Mouse (Mus musculus): ENCODE results near the gene Rab6a. TPM values are rescaled to one million over a fixed set of nuclear protein-coding genes. Genes with fewer than 3 reads are reported as not detected.

The Rab6a gene
- polyA plus RNA-seq, 1 experiment from 2014 or later: 162 TPM

DNA sequence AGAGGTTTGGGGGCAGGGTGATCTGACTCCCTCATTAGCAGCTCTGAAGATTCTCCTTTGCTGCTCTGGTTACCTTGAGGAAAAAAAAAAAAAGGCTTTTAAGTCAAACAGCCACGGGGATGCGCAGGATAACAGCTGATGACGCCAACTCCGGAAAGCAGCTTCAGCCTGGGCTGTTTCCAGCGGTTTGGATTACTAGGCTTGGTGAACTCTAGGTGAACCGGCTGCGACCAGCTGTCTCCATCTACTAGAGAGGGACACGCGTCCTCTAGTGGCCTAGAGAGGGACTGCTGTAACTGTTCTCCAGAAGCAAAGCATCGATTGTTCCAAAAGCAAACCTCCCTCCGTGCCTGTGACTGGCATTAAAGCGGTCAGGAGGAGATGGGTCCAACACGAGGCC, 56.0 kb downstream of the Rab6a start:
- Histone ChIP-seq H3K9ac (replicated peaks) (no peak overlapping the region), H3K27ac (replicated peaks) (no peak overlapping the region), H3K4me2 (replicated peaks) (peak overlapping the region; percentile 31; the same call in 1 of the 2 replicates)

DNA sequence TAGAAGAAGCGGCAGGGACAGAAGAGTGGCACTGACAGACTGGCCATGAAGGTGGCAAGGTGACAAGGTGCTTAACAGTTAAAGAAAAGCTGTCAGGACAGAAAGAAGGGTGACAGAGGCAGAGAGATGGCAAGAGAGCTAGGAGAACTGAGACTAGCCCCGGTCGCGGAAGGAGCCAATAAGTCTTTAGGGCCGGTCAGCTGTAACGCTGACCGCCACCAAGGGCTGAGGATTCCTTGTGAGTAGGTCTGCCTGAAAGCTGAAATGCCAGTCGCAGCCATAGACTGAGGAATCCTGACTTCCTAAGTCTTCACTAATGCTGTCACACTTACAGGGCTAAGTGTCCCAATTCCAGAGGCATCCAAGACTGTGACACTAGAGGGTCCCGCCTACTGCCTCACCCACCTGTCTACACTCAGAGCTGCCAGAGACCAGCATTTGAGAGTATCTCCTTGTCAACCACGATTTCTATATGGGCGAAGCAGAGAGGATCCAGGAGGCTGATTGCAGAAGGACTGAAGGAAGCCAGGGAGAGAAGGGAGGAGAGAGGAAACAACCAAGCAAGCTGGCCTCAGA, 56.6 kb downstream of the Rab6a start:
- 53% methylated on average over 11 of the region's 11 CpGs for WGBS
- Histone ChIP-seq H3K4me2 (replicated peaks) (peak overlapping the region; percentile 31; the same call in 1 of the 2 replicates), H3K4me3 (no peak overlapping the region), H3K27ac (replicated peaks) (no peak overlapping the region), H3K4me1 (peaks cover 13% of the 10 kb centered on the region), H3K9me3 (no peaks in the 10 kb centered on the region), H3K27me3 (peaks cover 6% of the 10 kb centered on the region; the same call in 1 of the 2 replicates), H3K9ac (replicated peaks) (no peak overlapping the region), H3K36me3 (no peaks in the 10 kb centered on the region)
- ATAC-seq (ENCODE audit: low FRiP score, low read depth): no peak

More for the DNA sequence above, 56.0 kb downstream of the Rab6a start:
- Histone ChIP-seq H3K4me3 (no peak overlapping the region), H3K27me3 (peaks cover 6% of the 10 kb centered on the region; the same call in 1 of the 2 replicates), H3K4me1 (peaks cover 16% of the 10 kb centered on the region), H3K9me3 (no peaks in the 10 kb centered on the region), H3K36me3 (no peaks in the 10 kb centered on the region)
- WGBS: 3% methylated on average over 13 of the region's 13 CpGs
- peak; percentile 79 for ATAC-seq (ENCODE audit: low FRiP score, low read depth)

DNA sequence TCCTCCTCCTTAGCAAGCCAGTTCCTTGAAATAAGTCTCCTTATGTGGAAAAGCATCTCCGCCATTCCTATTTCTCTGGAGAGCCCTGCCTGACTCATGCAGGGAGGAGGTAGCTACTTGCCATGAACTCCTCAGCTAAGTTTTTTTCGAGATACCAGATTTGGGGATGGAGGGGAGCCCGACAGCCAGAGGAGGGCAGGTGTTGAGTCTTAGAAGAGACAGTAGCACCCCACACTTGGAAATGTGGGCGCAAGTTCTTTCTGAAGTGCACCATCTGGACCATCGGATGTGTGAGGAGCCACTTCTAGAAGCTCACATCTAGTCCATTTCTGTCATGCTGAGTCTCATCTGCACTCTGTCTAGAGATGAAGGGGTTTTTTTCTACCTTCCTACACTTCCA, 63.4 kb downstream of the Rab6a start:
- WGBS: 84% methylated on average over 5 of the region's 5 CpGs
- ATAC-seq (ENCODE audit: low FRiP score, low read depth): no peak
- no peak overlapping the region for H3K27ac ChIP-seq (replicated peaks)
- no peak overlapping the region for H3K9ac ChIP-seq (replicated peaks)
- no peak overlapping the region for H3K4me3 ChIP-seq
- no peaks in the 10 kb centered on the region for H3K36me3 ChIP-seq
- no peak overlapping the region for H3K4me2 ChIP-seq (replicated peaks)
- no peaks in the 10 kb centered on the region for H3K9me3 ChIP-seq
- no peaks in the 10 kb centered on the region for H3K27me3 ChIP-seq
- H3K4me1 ChIP-seq: no peaks in the 10 kb centered on the region; the same call in 1 of the 2 replicates

DNA sequence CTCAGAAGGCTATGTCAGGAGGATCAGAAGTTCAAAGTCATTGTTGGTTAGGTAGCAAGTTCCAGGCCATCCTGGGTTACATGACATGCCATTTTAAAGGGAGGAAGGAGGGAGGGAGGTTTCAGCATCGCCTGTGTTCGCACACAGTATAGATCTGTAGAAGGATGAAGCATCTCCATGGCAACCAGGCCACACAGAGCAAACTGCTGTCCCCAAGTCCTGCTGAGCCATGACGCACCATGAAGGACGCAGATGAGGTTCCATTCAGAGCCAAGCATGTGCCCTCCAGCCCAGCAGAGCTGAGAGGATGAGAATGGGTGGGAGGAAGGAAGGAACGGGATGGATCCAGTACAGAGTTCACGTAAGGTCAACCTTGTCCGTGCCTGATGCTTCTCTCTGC, 66.2 kb downstream of the Rab6a start:
- Histone ChIP-seq H3K4me3 (no peak overlapping the region), H3K4me2 (replicated peaks) (no peak overlapping the region), H3K9me3 (no peaks in the 10 kb centered on the region), H3K27ac (replicated peaks) (no peak overlapping the region), H3K4me1 (no peaks in the 10 kb centered on the region; the same call in 1 of the 2 replicates), H3K9ac (replicated peaks) (no peak overlapping the region), H3K27me3 (no peaks in the 10 kb centered on the region), H3K36me3 (no peaks in the 10 kb centered on the region)
- 48% methylated on average over 7 of the region's 7 CpGs for WGBS
- ATAC-seq (ENCODE audit: low FRiP score, low read depth): no peak

DNA sequence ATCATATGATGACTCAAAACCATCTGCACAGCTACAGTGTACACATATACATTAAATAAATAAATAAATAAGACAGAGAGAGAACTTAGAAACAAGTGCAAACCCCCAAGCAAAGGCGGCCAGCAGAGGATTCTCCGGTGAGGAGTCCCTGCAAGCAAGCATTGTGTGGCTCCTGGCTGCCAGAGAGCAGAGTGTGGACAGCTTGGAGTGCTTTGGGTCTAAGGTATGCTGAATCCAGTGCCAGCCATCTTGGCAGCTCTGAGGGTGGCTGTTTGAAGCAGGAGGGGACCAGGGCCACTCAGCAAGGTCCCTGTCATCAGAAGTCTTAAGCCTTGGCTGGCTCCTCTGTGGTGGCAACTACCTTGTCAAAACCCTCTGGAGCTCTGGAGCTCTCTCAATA, 67.7 kb downstream of the Rab6a start:
- H3K27me3 ChIP-seq: no peaks in the 10 kb centered on the region; the same call in 1 of the 2 replicates
- H3K9ac ChIP-seq (replicated peaks): no peak overlapping the region
- H3K36me3 ChIP-seq: no peaks in the 10 kb centered on the region
- no peaks in the 10 kb centered on the region for H3K9me3 ChIP-seq
- H3K4me3 ChIP-seq: no peak overlapping the region
- no peak overlapping the region for H3K27ac ChIP-seq (replicated peaks)
- no peak for ATAC-seq (ENCODE audit: low FRiP score, low read depth)
- H3K4me1 ChIP-seq: no peaks in the 10 kb centered on the region; the same call in 1 of the 2 replicates
- no peak overlapping the region for H3K4me2 ChIP-seq (replicated peaks)
- WGBS: 92% methylated on average over 2 of the region's 2 CpGs

DNA sequence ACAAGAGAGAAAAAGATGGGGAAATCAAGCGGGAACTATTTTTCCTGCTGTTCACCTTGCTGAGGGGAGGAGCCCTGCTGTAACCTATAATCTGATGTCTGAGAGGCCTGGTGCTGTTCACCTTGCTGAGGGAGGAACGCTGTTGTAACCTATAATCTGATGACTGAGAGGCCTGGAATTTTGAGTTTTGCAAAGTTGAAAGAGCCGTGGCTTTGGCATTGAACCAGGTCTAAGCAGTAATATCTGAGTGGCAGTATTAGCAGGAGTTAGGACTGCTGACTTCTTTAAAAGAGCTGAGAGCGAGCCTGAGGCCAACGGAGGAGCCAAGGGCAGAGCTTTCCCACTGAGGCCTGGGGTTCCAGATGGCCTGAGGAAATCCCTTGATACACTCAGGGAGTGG, 70.8 kb downstream of the Rab6a start:
- H3K4me3 ChIP-seq: no peak overlapping the region
- H3K4me1 ChIP-seq: peaks cover under 1% of the 10 kb centered on the region
- no peak overlapping the region for H3K4me2 ChIP-seq (replicated peaks)
- no peaks in the 10 kb centered on the region; the same call in 1 of the 2 replicates for H3K27me3 ChIP-seq
- H3K9ac ChIP-seq (replicated peaks): no peak overlapping the region
- no peak for ATAC-seq (ENCODE audit: low FRiP score, low read depth)
- H3K9me3 ChIP-seq: no peaks in the 10 kb centered on the region
- H3K36me3 ChIP-seq: no peaks in the 10 kb centered on the region
- no peak overlapping the region for H3K27ac ChIP-seq (replicated peaks)
- 80% methylated on average over 5 of the region's 5 CpGs for WGBS

DNA sequence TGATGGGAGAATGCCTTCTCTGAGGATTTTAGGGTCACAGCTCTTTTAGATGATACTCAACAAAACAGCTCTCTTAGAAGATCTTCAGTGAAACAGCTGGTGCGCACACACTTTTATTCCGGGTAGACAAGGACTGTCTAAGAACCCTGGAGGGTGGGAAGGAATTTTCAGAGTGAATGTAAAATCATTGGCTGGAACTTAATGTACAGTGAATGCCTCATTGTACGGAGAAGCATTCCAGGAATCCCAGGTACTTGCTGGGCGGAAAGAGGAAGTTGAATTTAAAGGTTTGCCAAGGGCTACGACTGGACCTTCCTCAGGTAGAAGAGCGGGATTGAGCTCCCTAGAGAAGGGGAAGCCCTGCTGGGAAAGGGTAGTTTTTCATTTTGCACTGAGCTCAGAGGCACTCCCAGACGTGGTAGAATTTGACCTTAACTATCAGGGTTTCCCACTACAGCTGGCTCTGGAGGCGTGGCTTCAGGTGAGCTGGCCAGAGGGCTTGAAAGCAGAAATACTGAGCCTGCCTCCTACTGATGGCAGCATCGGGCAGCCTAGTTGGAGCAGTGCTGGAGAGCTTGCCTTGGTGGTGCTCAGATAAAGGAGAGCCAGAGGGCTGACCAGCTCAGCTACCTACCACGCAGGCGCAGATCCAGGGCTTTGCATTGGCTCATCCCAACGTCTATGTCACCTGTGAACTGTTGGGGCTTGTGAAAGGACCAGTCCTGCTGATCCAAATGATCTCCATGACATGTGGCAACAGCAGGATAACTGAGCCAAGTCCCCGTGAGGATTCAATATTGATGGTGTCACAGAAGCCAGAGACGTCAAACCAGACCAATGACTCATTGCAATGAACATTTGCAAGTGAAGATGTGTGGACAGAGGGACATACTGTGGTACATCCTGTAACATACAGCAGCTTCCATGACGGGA, 72.0 kb downstream of the Rab6a start:
- no peaks in the 10 kb centered on the region for H3K9me3 ChIP-seq
- no peak overlapping the region for H3K4me2 ChIP-seq (replicated peaks)
- H3K27me3 ChIP-seq: no peaks in the 10 kb centered on the region; the same call in 1 of the 2 replicates
- H3K4me3 ChIP-seq: no peak overlapping the region
- ATAC-seq (ENCODE audit: low FRiP score, low read depth): no peak
- WGBS: 69% methylated on average over 15 of the region's 15 CpGs
- peaks cover 3% of the 10 kb centered on the region; the same call in 1 of the 2 replicates for H3K4me1 ChIP-seq
- H3K9ac ChIP-seq (replicated peaks): no peak overlapping the region
- no peaks in the 10 kb centered on the region for H3K36me3 ChIP-seq
- no peak overlapping the region for H3K27ac ChIP-seq (replicated peaks)

DNA sequence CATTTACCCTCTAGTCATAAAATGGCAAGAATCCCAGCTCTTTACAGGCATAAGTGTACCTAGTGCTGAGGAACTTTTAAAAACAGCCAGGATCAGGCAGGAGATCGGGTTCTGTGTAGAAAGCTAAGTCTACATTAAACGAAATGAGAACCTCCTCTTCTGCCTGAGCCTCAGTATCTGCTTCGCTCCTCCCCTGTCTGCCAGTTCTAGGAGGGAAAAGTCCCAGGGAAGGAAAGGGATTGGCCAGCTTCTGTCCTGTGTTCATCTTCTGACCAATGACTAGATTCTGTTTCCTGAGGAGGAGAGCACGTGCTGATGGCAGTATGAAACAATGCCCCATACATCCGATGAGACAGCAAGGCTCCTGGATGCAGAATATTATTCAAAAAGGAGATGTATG, 73.9 kb downstream of the Rab6a start:
- Histone ChIP-seq H3K27me3 (no peaks in the 10 kb centered on the region; the same call in 1 of the 2 replicates), H3K27ac (replicated peaks) (no peak overlapping the region), H3K4me3 (no peak overlapping the region), H3K9ac (replicated peaks) (no peak overlapping the region), H3K36me3 (no peaks in the 10 kb centered on the region), H3K4me2 (replicated peaks) (no peak overlapping the region), H3K4me1 (peaks cover 3% of the 10 kb centered on the region; the same call in 1 of the 2 replicates), H3K9me3 (no peaks in the 10 kb centered on the region)
- WGBS: 58% methylated on average over 5 of the region's 5 CpGs
- ATAC-seq (ENCODE audit: low FRiP score, low read depth): no peak

DNA sequence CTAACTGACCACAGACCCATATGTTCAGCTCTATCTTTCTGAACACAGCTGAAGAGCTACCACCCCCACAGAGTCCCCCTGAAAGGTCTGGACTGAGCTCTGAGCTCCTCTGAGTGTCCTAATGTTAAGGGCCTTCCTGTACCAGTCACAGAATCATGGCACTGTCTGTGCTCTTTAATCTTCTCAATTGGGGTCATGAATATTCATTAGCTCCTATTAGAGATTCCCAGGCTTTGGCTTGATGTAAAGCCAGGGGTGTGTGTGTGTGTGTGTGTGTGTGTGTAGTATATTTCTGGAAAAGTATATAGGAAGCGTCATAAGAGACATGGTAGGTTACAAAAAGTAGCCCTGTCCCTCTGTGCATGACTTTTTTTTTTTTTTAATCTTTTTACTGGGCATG, 76.0 kb downstream of the Rab6a start:
- H3K27me3 ChIP-seq: no peaks in the 10 kb centered on the region; the same call in 1 of the 2 replicates
- peaks cover 3% of the 10 kb centered on the region; the same call in 1 of the 2 replicates for H3K4me1 ChIP-seq
- WGBS: 93% methylated on average over 1 of the region's 1 CpGs

DNA sequence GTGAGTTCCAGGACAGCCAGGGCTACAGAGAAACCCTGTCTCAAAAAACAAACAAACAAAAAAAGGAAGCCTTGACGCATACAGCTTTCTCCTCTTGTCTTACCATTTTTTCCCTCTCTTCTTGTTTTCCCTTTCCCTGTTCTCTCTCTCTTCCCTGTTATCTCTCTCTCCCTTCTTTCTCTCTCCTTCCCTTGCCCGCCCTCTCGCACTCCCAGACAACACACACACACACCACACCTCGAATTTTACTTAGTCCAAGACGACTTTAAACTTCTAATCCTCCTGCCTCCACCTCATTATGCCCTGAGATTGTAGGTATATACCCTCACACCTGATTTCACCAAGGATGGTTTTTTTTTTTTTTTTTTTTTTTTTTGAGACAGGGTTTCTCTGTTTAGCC, 76.9 kb downstream of the Rab6a start:
- Histone ChIP-seq H3K9ac (replicated peaks) (no peak overlapping the region), H3K36me3 (no peaks in the 10 kb centered on the region), H3K27ac (replicated peaks) (no peak overlapping the region), H3K9me3 (no peaks in the 10 kb centered on the region), H3K4me2 (replicated peaks) (no peak overlapping the region), H3K27me3 (no peaks in the 10 kb centered on the region), H3K4me3 (no peak overlapping the region), H3K4me1 (peaks cover 3% of the 10 kb centered on the region; the same call in 1 of the 2 replicates)
- no peak for ATAC-seq (ENCODE audit: low FRiP score, low read depth)
- WGBS: 71% methylated on average over 5 of the region's 5 CpGs

More for the DNA sequence above, 76.0 kb downstream of the Rab6a start:
- H3K9ac ChIP-seq (replicated peaks): no peak overlapping the region
- H3K27ac ChIP-seq (replicated peaks): no peak overlapping the region
- H3K4me2 ChIP-seq (replicated peaks): no peak overlapping the region
- H3K4me3 ChIP-seq: no peak overlapping the region
- ATAC-seq (ENCODE audit: low FRiP score, low read depth): no peak
- no peaks in the 10 kb centered on the region for H3K36me3 ChIP-seq
- H3K9me3 ChIP-seq: no peaks in the 10 kb centered on the region

DNA sequence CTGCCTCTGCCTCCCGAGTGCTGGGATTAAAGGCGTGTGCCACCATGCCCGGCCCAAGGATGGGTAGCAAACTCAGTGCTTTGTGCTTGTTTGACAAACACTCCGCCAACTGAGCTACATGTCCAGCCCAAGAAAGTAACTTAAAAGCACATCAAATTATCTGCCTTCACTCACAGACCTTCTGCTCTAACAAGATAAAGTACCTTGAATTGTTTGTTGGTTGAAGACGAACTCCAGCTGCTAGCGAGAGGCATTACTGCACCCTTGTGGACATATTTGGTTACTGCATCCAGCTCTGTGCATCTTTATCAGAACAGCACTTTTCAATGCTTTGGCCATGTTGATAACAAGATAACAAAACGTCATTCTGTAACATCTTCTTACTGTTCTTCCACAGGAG, 77.3 kb downstream of the Rab6a start:
- ATAC-seq (ENCODE audit: low FRiP score, low read depth): no peak
- Histone ChIP-seq H3K4me3 (no peak overlapping the region), H3K36me3 (no peaks in the 10 kb centered on the region), H3K9me3 (no peaks in the 10 kb centered on the region), H3K4me2 (replicated peaks) (no peak overlapping the region), H3K27me3 (no peaks in the 10 kb centered on the region), H3K4me1 (peaks cover 3% of the 10 kb centered on the region; the same call in 1 of the 2 replicates), H3K9ac (replicated peaks) (no peak overlapping the region), H3K27ac (replicated peaks) (no peak overlapping the region)
- WGBS: 56% methylated on average over 7 of the region's 7 CpGs

All from midbrain, embryonic 12.5 days (tissue).